Mouse (Mus musculus) liver, postnatal 0 days (tissue): ENCODE results near the gene Rps21.

Source experiments
- CTCF ChIP-seq: sonication (generic); IDR thresholded peaks from 2 replicates; pipeline ENCODE4 v1.5.1; 2016; ENCODE audit warnings: antibody characterized with exemption, low read depth
- EP300 ChIP-seq: IDR thresholded peaks from 2 replicates; pipeline ENCODE4 v1.6.1; 2016; ENCODE audit warnings: antibody characterized with exemption, low read depth, mild to moderate bottlenecking

- TF ChIP-seq CTCF (no peak), EP300 (no peak)
Measured at GRCm38 (mm10) chr2:180304554-180304953, 47.4 kb downstream of the Rps21 start.
